In genomic region chr6:31190628-31191373, GRCm38 (mm10) we compare ENCODE assay signal across 7 mouse cellular contexts.
DNase-seq lines count a peak whose midpoint lies in the region; TF ChIP-seq lines count a peak whose summit lies in the region.

No protein-coding gene starts in this region.

- peak overlapping the region; percentile 58; the same call in 1 of the 2 replicates for H3K27ac ChIP-seq in layer of hippocampus, adult 2 months

- no peak for DNase-seq in layer of hippocampus, adult 2 months (ENCODE audit: low spot score in 2 of 2)
- DNase-seq in layer of hippocampus, postnatal 10 days (ENCODE audit: low spot score in 2 of 2) = no peak
- peak; percentile 33 for DNase-seq in ES-CJ7 (ENCODE audit: low read depth, low spot score)
- DNase-seq in brain, embryonic 14.5 days (ENCODE audit: low read depth) = peak; percentile 70
- peak; percentile 43 for DNase-seq in mesoderm, embryonic 11.5 days (ENCODE audit: low read depth, low spot score)
- no peak for DNase-seq in cerebellum, adult 18-20 months
- no peak for DNase-seq in urinary bladder, postnatal 10 days (ENCODE audit: low spot score)

- no peak for TF ChIP-seq POLR2A in brain, embryonic 14.5 days (IDR thresholded peaks at IDR 0.05; ENCODE audit: borderline replicate concordance, extremely low read depth, insufficient read depth, insufficient read length, poor library complexity, severe bottlenecking)

- no peak overlapping the region for H3K4me3 ChIP-seq in layer of hippocampus, adult 2 months

- TF ChIP-seq CTCF in layer of hippocampus, adult 2 months (conservative IDR thresholded peaks at IDR 0.05) = peak; percentile 85
- 0 out of 2 replicates have a peak, but pooled peaks have one; percentile 5 for TF ChIP-seq CTCF in brain, embryonic 14.5 days (IDR thresholded peaks at IDR 0.05; ENCODE audit: borderline replicate concordance, extremely low read depth, insufficient read depth, insufficient read length)

Comparison
In these comparisons a context has a peak if more than half of its experiments do, and no peak if none do; other contexts are left out.
1. DNase-seq: peak in ES-CJ7 (single experiment), brain, embryonic 14.5 days (single experiment) and mesoderm, embryonic 11.5 days (single experiment); none in layer of hippocampus, adult 2 months (0 of 2), layer of hippocampus, postnatal 10 days (0 of 2), cerebellum, adult 18-20 months (0 of 2) and urinary bladder, postnatal 10 days (single experiment).